Mouse (Mus musculus): ENCODE results near the gene Sycp3. TPM values are rescaled to one million over a fixed set of nuclear protein-coding genes. Genes with fewer than 3 reads are reported as not detected.

Sycp3 gene
- polyA plus RNA-seq (2017; shearing (Covaris generic)), result 0.39 TPM

GRCm38 (mm10) chr10:88459502-88459992 lies at the start of gene Sycp3:
Gene Sycp3 (plus strand): TSS chr10:88459569.

GRCm38 (mm10) chr10:88503421-88504314 lies 44.3 kb downstream of the Sycp3 start, which contains the start of gene Chpt1:
Gene Chpt1 (minus strand): TSS chr10:88504073.

Other genes starting within 250 kb of the Sycp3 start
- gene Dram1, start 80.5 kb upstream of the Sycp3 start, polyA plus RNA-seq (2017; shearing (Covaris generic)), result 1.4 TPM
- gene Gnptab, start 80.4 kb upstream of the Sycp3 start, polyA plus RNA-seq (2017; shearing (Covaris generic)), result 61.6 TPM
- gene Chpt1, start 44.5 kb downstream of the Sycp3 start, polyA plus RNA-seq (2017; shearing (Covaris generic)), result 19.6 TPM
- not detected for gene Mybpc1, start 145.6 kb downstream of the Sycp3 start, polyA plus RNA-seq (2017; shearing (Covaris generic))
- 0.34 TPM for gene Spic, start 225.4 kb downstream of the Sycp3 start, polyA plus RNA-seq (2017; shearing (Covaris generic))